Mouse (Mus musculus): ENCODE measurements around the gene Frmd4b. TPM values are rescaled to one million over a fixed set of nuclear protein-coding genes. Genes with fewer than 3 reads are reported as not detected.

Gene Frmd4b
- total and polyA plus RNA-seq, 3 experiments, result 7.3 to 18.1 (median 11.9) TPM

DNA sequence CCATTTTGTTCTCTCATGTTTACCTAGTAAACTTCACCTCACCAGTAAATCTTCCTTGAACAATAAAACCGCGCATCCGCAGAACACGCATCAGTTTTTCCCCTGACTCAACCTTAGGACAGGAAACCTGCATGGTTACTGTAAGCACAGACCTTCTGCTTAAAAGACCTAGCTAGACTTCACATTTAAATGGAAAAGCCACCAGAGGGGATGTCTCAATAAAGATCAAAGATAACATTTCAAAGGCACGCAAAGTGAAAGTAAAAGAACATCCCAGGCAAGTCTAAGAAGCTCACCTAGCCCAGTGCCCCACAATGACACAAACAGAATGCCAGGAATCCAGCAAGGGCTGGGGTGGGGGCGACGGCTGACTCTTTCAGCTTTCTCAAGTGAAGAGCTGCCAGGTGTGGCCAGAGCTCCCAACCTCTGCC lies 306.4 kb downstream of the Frmd4b start:
- intact Hi-C loops (cut with DNase I), result loop anchor here (5.0 kb wide), 2 partner anchors 34 to 36 kb away; no protein-coding TSS in a partner anchor

DNA sequence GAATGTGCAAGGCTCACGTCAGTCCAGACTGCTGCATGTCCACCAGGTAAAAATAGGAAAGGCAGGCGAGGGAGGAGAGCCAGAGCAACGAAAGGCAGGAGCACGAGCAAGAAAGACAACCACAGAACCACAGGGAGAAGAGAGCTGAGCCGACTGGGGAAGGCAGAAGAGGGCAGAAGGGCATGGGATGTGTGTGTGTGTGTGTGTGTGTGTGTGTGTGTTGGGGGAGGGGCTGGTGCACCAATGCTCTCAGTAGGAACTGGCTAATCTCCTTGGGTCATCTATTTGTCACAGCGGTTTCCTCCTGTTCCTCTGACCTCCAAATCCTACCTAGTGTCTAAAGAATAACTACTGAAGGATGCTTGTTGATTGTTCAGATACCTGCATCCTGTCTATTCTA lies 308.2 kb downstream of the Frmd4b start:
- Histone ChIP-seq H3K4me1 (ENCODE audit: control insufficient read depth, insufficient read depth, low read length) (0 out of 2 replicates have a peak, but pooled peaks cover 2% of the 10 kb centered on the region), H3K79me2 (replicated peaks; ENCODE audit: control insufficient read depth, insufficient read depth, low read length) (no peaks in the 10 kb centered on the region), H3K4me3 (no peak overlapping the region), H3K27ac (no peak overlapping the region), H3K36me3 (ENCODE audit: control insufficient read depth, insufficient read depth, low read length) (peaks cover 8% of the 10 kb centered on the region), H3K9ac (ENCODE audit: low read depth, low read length) (no peak overlapping the region), H3K27me3 (ENCODE audit: control insufficient read depth, insufficient read depth, low read length) (no peaks in the 10 kb centered on the region)
- WGBS, result 63% methylated on average over 6 of the region's 6 CpGs
- no peak for DNase-seq
- intact Hi-C loops (cut with DNase I), result no loop called here
- TF ChIP-seq POLR2A (IDR thresholded peaks at IDR 0.05; ENCODE audit: insufficient read depth, low read depth, low read length) (no peak), CTCF (IDR thresholded peaks at IDR 0.05) (no peak), EP300 (IDR thresholded peaks at IDR 0.05; ENCODE audit: insufficient read depth, low read depth, low read length) (no peak)

More for the DNA sequence above, 306.4 kb downstream of the Frmd4b start:
- Histone ChIP-seq H3K79me2 (replicated peaks; ENCODE audit: control insufficient read depth, insufficient read depth, low read length) (no peaks in the 10 kb centered on the region), H3K4me1 (ENCODE audit: control insufficient read depth, insufficient read depth, low read length) (0 out of 2 replicates have a peak, but pooled peaks cover 2% of the 10 kb centered on the region), H3K36me3 (ENCODE audit: control insufficient read depth, insufficient read depth, low read length) (peaks cover 4% of the 10 kb centered on the region), H3K9ac (ENCODE audit: low read depth, low read length) (peak overlapping the region; percentile 20), H3K27ac (peak overlapping the region; percentile 79), H3K4me3 (peak overlapping the region; percentile 70), H3K27me3 (ENCODE audit: control insufficient read depth, insufficient read depth, low read length) (no peaks in the 10 kb centered on the region)
- no peak for DNase-seq
- 41% methylated on average over 7 of the region's 7 CpGs for WGBS
- TF ChIP-seq CTCF (IDR thresholded peaks at IDR 0.05) (no peak), EP300 (IDR thresholded peaks at IDR 0.05; ENCODE audit: insufficient read depth, low read depth, low read length) (no peak), POLR2A (IDR thresholded peaks at IDR 0.05; ENCODE audit: insufficient read depth, low read depth, low read length) (no peak)

DNA sequence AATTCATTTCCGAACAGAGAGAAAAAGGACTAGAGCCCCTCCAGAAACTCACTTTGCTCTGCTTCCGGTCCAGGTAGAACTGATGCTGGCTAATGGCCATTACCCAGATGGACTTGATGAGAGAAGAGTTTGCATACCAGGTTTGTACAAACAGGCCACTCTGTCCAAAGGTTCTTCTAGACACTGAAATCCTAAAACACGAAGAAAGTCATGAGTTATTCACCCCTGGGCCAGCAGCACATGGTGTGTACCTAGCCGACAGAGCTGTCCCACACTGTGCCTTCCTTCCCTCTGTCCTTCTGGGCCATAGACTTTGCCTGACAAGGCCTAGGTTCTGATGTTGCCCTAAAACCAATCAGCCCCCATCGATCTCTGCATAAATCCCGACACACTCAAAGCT lies 308.8 kb downstream of the Frmd4b start:
- DNase-seq, result no peak
- peaks cover 8% of the 10 kb centered on the region for H3K36me3 ChIP-seq (ENCODE audit: control insufficient read depth, insufficient read depth, low read length)
- H3K27me3 ChIP-seq (ENCODE audit: control insufficient read depth, insufficient read depth, low read length), result no peaks in the 10 kb centered on the region
- intact Hi-C loops (cut with DNase I), result no loop called here
- no peaks in the 10 kb centered on the region for H3K79me2 ChIP-seq (replicated peaks; ENCODE audit: control insufficient read depth, insufficient read depth, low read length)
- TF ChIP-seq EP300 (IDR thresholded peaks at IDR 0.05; ENCODE audit: insufficient read depth, low read depth, low read length), result no peak
- no peak for TF ChIP-seq POLR2A (IDR thresholded peaks at IDR 0.05; ENCODE audit: insufficient read depth, low read depth, low read length)
- TF ChIP-seq CTCF (IDR thresholded peaks at IDR 0.05), result no peak
- 0 out of 2 replicates have a peak, but pooled peaks cover 2% of the 10 kb centered on the region for H3K4me1 ChIP-seq (ENCODE audit: control insufficient read depth, insufficient read depth, low read length)
- H3K27ac ChIP-seq, result no peak overlapping the region
- H3K9ac ChIP-seq (ENCODE audit: low read depth, low read length), result no peak overlapping the region
- no peak overlapping the region for H3K4me3 ChIP-seq
- WGBS, result 89% methylated on average over 6 of the region's 6 CpGs

DNA sequence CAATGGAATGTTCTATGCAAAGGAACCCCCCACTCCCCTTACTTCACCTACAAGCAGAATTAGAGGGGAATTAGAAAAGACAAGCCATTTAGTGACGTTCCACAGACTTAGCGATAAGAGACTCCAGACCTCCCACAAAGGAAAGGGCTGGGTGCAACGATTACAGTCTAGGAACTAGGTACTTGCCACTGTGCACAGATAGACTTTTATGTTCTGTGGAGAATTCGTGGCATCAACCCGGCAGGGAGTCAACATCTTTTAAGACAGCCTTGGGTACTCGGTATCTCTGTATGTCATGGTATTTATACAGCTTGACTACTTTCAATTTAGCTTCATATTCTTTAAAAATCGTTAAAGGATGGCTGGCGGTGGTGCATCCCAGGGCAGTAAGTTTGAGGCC lies 310.1 kb downstream of the Frmd4b start:
- WGBS, result 67% methylated on average over 8 of the region's 8 CpGs
- no peaks in the 10 kb centered on the region for H3K27me3 ChIP-seq (ENCODE audit: control insufficient read depth, insufficient read depth, low read length)
- intact Hi-C loops (cut with DNase I), result no loop called here
- 0 out of 2 replicates have a peak, but pooled peaks cover 2% of the 10 kb centered on the region for H3K4me1 ChIP-seq (ENCODE audit: control insufficient read depth, insufficient read depth, low read length)
- peaks cover 8% of the 10 kb centered on the region for H3K36me3 ChIP-seq (ENCODE audit: control insufficient read depth, insufficient read depth, low read length)
- no peak overlapping the region for H3K4me3 ChIP-seq
- H3K9ac ChIP-seq (ENCODE audit: low read depth, low read length), result no peak overlapping the region
- H3K27ac ChIP-seq, result no peak overlapping the region
- TF ChIP-seq EP300 (IDR thresholded peaks at IDR 0.05; ENCODE audit: insufficient read depth, low read depth, low read length), result no peak
- TF ChIP-seq POLR2A (IDR thresholded peaks at IDR 0.05; ENCODE audit: insufficient read depth, low read depth, low read length), result no peak
- no peak for TF ChIP-seq CTCF (IDR thresholded peaks at IDR 0.05)
- DNase-seq, result no peak
- no peaks in the 10 kb centered on the region for H3K79me2 ChIP-seq (replicated peaks; ENCODE audit: control insufficient read depth, insufficient read depth, low read length)

DNA sequence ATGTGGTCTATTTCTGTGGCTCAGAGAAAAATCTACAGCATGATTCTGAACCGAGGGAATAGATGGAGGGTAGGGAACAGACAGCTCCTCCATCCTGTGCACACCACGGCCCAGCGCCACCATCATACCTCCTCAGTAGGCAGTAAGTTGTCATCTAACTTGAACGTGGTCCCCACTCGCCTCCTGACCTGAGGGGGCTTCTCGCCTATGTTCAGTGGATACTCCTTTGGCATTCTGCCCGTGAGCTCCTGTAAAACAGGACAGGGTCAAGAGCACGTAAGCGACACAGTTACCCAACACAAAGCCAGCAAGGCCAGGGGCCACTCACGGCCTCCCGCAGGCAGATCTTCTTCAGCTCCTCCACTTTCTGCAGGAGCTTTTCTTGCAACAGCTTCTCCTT lies 311.0 kb downstream of the Frmd4b start:
- no peak overlapping the region for H3K4me3 ChIP-seq
- DNase-seq, result no peak
- H3K36me3 ChIP-seq (ENCODE audit: control insufficient read depth, insufficient read depth, low read length), result peaks cover 8% of the 10 kb centered on the region
- intact Hi-C loops (cut with DNase I), result no loop called here
- H3K4me1 ChIP-seq (ENCODE audit: control insufficient read depth, insufficient read depth, low read length), result 0 out of 2 replicates have a peak, but pooled peaks cover 2% of the 10 kb centered on the region
- no peaks in the 10 kb centered on the region for H3K27me3 ChIP-seq (ENCODE audit: control insufficient read depth, insufficient read depth, low read length)
- no peak overlapping the region for H3K9ac ChIP-seq (ENCODE audit: low read depth, low read length)
- WGBS, result 88% methylated on average over 11 of the region's 11 CpGs
- no peak for TF ChIP-seq EP300 (IDR thresholded peaks at IDR 0.05; ENCODE audit: insufficient read depth, low read depth, low read length)
- TF ChIP-seq CTCF (IDR thresholded peaks at IDR 0.05), result no peak
- TF ChIP-seq POLR2A (IDR thresholded peaks at IDR 0.05; ENCODE audit: insufficient read depth, low read depth, low read length), result no peak
- no peaks in the 10 kb centered on the region for H3K79me2 ChIP-seq (replicated peaks; ENCODE audit: control insufficient read depth, insufficient read depth, low read length)
- H3K27ac ChIP-seq, result peak overlapping the region; percentile 44

DNA sequence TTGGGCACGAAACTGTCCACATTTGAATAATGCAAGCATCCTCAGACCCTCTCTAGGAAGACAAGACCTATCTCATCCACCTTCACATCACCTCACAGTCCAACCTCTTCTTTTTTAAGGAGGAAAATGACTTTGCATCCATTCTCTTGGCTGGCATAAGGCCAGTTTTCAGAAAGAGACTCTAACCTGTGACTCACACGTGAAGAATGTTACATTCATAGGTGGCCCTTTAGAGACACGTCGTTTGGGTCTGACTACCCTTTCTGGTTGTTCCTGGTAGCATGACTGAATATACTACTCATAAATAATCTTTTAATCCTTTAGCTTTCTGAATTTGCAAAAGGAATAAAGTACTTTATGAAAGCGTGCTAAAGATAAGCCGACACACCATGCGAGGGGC lies 311.9 kb downstream of the Frmd4b start:
- TF ChIP-seq CTCF (IDR thresholded peaks at IDR 0.05) (no peak), EP300 (IDR thresholded peaks at IDR 0.05; ENCODE audit: insufficient read depth, low read depth, low read length) (no peak), POLR2A (IDR thresholded peaks at IDR 0.05; ENCODE audit: insufficient read depth, low read depth, low read length) (no peak)
- intact Hi-C loops (cut with DNase I), result no loop called here
- 66% methylated on average over 7 of the region's 7 CpGs for WGBS
- Histone ChIP-seq H3K79me2 (replicated peaks; ENCODE audit: control insufficient read depth, insufficient read depth, low read length) (no peaks in the 10 kb centered on the region), H3K9ac (ENCODE audit: low read depth, low read length) (no peak overlapping the region), H3K4me3 (no peak overlapping the region), H3K27me3 (ENCODE audit: control insufficient read depth, insufficient read depth, low read length) (no peaks in the 10 kb centered on the region), H3K27ac (peak overlapping the region; percentile 62), H3K4me1 (ENCODE audit: control insufficient read depth, insufficient read depth, low read length) (0 out of 2 replicates have a peak, but pooled peaks cover 2% of the 10 kb centered on the region), H3K36me3 (ENCODE audit: control insufficient read depth, insufficient read depth, low read length) (peaks cover 8% of the 10 kb centered on the region)
- no peak for DNase-seq
